Mouse (Mus musculus) myocyte (in vitro differentiated cells): ENCODE measurements around the gene Epo.

Experiments used
- MAX ChIP-seq: IDR thresholded peaks from one replicate; pipeline ENCODE4 v1.6.1; 2011; ENCODE audit warnings: low read depth, mild to moderate bottlenecking, control low read depth
- POLR2A ChIP-seq: IDR thresholded peaks from one replicate; pipeline ENCODE4 v1.6.1; 2011; ENCODE audit warnings: low read depth, mild to moderate bottlenecking, control low read depth, moderate library complexity; ENCODE audit not compliant: insufficient read length
- USF1 ChIP-seq: IDR thresholded peaks from one replicate; pipeline ENCODE4 v1.6.1; 2011; ENCODE audit warnings: low read depth, mild to moderate bottlenecking, control low read depth, moderate library complexity

GRCm38 (mm10) chr5:137485071-137485850 is 47.8 kb downstream of the Epo start:
- TF ChIP-seq POLR2A, result no peak
- no peak for TF ChIP-seq MAX
- TF ChIP-seq USF1, result no peak
